Mouse (Mus musculus) lung, postnatal 0 days (tissue): ENCODE data around the gene Rbbp8nl.

Experiments used
- CTCF ChIP-seq: IDR thresholded peaks from 2 replicates; pipeline ENCODE4 v1.5.1; 2016; ENCODE audit warnings: antibody characterized with exemption, mild to moderate bottlenecking
- EP300 ChIP-seq: IDR thresholded peaks from 2 replicates; pipeline ENCODE4 v1.6.1; 2016; ENCODE audit warnings: antibody characterized with exemption, mild to moderate bottlenecking, control low read depth

DNA sequence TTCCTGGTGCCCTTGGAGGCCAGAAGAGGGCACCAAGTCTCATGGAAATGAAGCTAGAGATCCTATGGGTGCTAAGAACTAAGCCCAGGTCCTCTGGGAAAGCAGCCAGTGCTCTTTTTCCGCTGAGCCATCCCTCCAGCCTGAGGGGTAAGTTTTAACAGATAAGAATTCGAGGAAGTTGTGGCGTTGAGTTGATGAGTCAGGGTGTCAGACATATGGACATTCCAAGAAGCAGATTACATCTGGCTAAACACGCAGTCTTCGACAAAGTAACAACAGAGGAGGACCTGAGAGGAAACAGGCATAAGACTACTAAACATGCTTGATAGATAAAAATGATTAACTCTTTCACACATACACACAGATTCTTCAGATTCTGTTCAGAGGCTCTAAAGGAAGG is 51.1 kb downstream of the Rbbp8nl start:
- TF ChIP-seq CTCF (no peak), EP300 (no peak)
